Mouse (Mus musculus) heart, embryonic 16.5 days (tissue): Measurements from ENCODE around the gene Galnt7. TPM values are rescaled to one million over a fixed set of nuclear protein-coding genes. Genes with fewer than 3 reads are reported as not detected.

Source experiments
- ATAC-seq: fragments of 200-750 bp; cut with Nextera tagmentation; replicated peaks from 2 replicates; pipeline ENCODE4 v1.8.0; 2017; ENCODE audit warnings: moderate number of reproducible peaks; ENCODE audit not compliant: insufficient read depth, low FRiP score; ENCODE audit errors: extremely low read depth
- H3K27ac ChIP-seq: fragments of 300-500 bp; sonication (generic); 2 replicates; pipeline ENCODE4 v1.5.1; 2014; ENCODE audit warnings: mild to moderate bottlenecking, low read length, control low read depth, moderate library complexity
- H3K27me3 ChIP-seq: fragments of 300-500 bp; sonication (generic); 2 replicates; pipeline ENCODE4 v1.6.1; 2014; ENCODE audit warnings: low read length, mixed read lengths; ENCODE audit not compliant: control insufficient read depth, insufficient read depth
- H3K36me3 ChIP-seq: fragments of 300-500 bp; sonication (generic); 2 replicates; pipeline ENCODE4 v1.6.1; 2014; ENCODE audit not compliant: control insufficient read depth, insufficient read depth
- H3K4me1 ChIP-seq: fragments of 300-500 bp; sonication (generic); 2 replicates; pipeline ENCODE4 v1.6.1; 2014; ENCODE audit warnings: low read length, mixed read lengths; ENCODE audit not compliant: control insufficient read depth, insufficient read depth
- H3K4me2 ChIP-seq: fragments of 300-500 bp; sonication (generic); 2 replicates; pipeline ENCODE4 v1.6.1; 2014; ENCODE audit warnings: low read depth, mild to moderate bottlenecking, control low read depth, low read length
- H3K4me3 ChIP-seq: fragments of 300-500 bp; sonication (generic); 2 replicates; pipeline ENCODE4 v1.5.1; 2014; ENCODE audit warnings: mild to moderate bottlenecking, control low read depth, low read length
- H3K9ac ChIP-seq: fragments of 300-500 bp; sonication (generic); 2 replicates; pipeline ENCODE4 v1.6.1; 2014; ENCODE audit warnings: low read length, control low read depth
- H3K9me3 ChIP-seq: fragments of 300-500 bp; sonication (generic); replicated peaks from 2 replicates; pipeline ENCODE4 v1.6.1; 2016; ENCODE audit warnings: low read length; ENCODE audit not compliant: control insufficient read depth
- WGBS: fragments of 180-500 bp; shearing (Covaris S2); extraction: QIAGEN DNeasy Blood & Tissue Kit; methylation state at CpG from one replicate; pipeline ENCODE4 v1.1.7; 2014; 5-methylcytosine and 5-hydroxymethylcytosine counted together
- polyA plus RNA-seq: library from polyadenylated mRNA; unstranded; fragments of >200 nt; fragmentation: Nextera tagmentation; extraction: Ambion mirVana; gene quantifications from 2 replicates; pipeline ENCODE4 v1.2.1, GENCODE M21; 2015

Gene Galnt7
- polyA plus RNA-seq, 1 experiment from 2014 or later = 7.1 TPM

- no peak for ATAC-seq
- Histone ChIP-seq H3K27me3 (no peaks in the 10 kb centered on the region), H3K4me1 (peaks cover 5% of the 10 kb centered on the region), H3K9ac (no peak overlapping the region), H3K4me3 (no peak overlapping the region), H3K27ac (no peak overlapping the region), H3K9me3 (no peaks in the 10 kb centered on the region), H3K36me3 (no peaks in the 10 kb centered on the region), H3K4me2 (no peak overlapping the region)
- WGBS = 67% methylated on average over 11 of the region's 11 CpGs
Observed at GRCm38 (mm10) chr8:57636698-57637097, 16.1 kb downstream of the Galnt7 start.

- Histone ChIP-seq H3K9me3 (no peaks in the 10 kb centered on the region), H3K36me3 (no peaks in the 10 kb centered on the region), H3K4me3 (no peak overlapping the region), H3K4me1 (peaks cover 3% of the 10 kb centered on the region; the same call in 1 of the 2 replicates), H3K27ac (no peak overlapping the region), H3K4me2 (no peak overlapping the region), H3K9ac (no peak overlapping the region), H3K27me3 (no peaks in the 10 kb centered on the region)
- 30% methylated on average over 3 of the region's 3 CpGs for WGBS
- ATAC-seq = no peak
Observed at GRCm38 (mm10) chr8:57636281-57636680, 16.6 kb downstream of the Galnt7 start.

GRCm38 (mm10) chr8:57631780-57632179 lies 21.1 kb downstream of the Galnt7 start:
- no peak for ATAC-seq

GRCm38 (mm10) chr8:57630148-57630547 lies 22.7 kb downstream of the Galnt7 start:
- H3K36me3 ChIP-seq = no peaks in the 10 kb centered on the region
- no peak overlapping the region for H3K4me2 ChIP-seq
- 84% methylated on average over 8 of the region's 8 CpGs for WGBS
- no peak overlapping the region for H3K27ac ChIP-seq
- H3K9me3 ChIP-seq = no peaks in the 10 kb centered on the region
- no peak overlapping the region for H3K9ac ChIP-seq
- no peak overlapping the region for H3K4me3 ChIP-seq
- no peak for ATAC-seq
- H3K27me3 ChIP-seq = no peaks in the 10 kb centered on the region
- peaks cover 7% of the 10 kb centered on the region; the same call in 1 of the 2 replicates for H3K4me1 ChIP-seq

More at GRCm38 (mm10) chr8:57631780-57632179, 21.1 kb downstream of the Galnt7 start:
- no peak overlapping the region for H3K4me2 ChIP-seq
- H3K9ac ChIP-seq = no peak overlapping the region
- WGBS = 92% methylated on average over 7 of the region's 7 CpGs
- no peaks in the 10 kb centered on the region for H3K9me3 ChIP-seq
- peaks cover 4% of the 10 kb centered on the region; the same call in 1 of the 2 replicates for H3K4me1 ChIP-seq
- H3K27ac ChIP-seq = no peak overlapping the region
- H3K4me3 ChIP-seq = no peak overlapping the region
- H3K36me3 ChIP-seq = no peaks in the 10 kb centered on the region
- no peaks in the 10 kb centered on the region for H3K27me3 ChIP-seq

GRCm38 (mm10) chr8:57628787-57629664 lies 23.8 kb downstream of the Galnt7 start:
- Histone ChIP-seq H3K27ac (no peak overlapping the region), H3K4me3 (no peak overlapping the region), H3K36me3 (no peaks in the 10 kb centered on the region), H3K9me3 (no peaks in the 10 kb centered on the region), H3K4me2 (no peak overlapping the region), H3K9ac (no peak overlapping the region), H3K27me3 (no peaks in the 10 kb centered on the region), H3K4me1 (peaks cover 7% of the 10 kb centered on the region; the same call in 1 of the 2 replicates)
- WGBS = 80% methylated on average over 6 of the region's 6 CpGs
- ATAC-seq = no peak

GRCm38 (mm10) chr8:57627946-57628786 lies 24.7 kb downstream of the Galnt7 start:
- Histone ChIP-seq H3K4me1 (peaks cover 7% of the 10 kb centered on the region; the same call in 1 of the 2 replicates), H3K4me2 (no peak overlapping the region), H3K9me3 (no peaks in the 10 kb centered on the region), H3K36me3 (no peaks in the 10 kb centered on the region), H3K9ac (no peak overlapping the region), H3K27me3 (no peaks in the 10 kb centered on the region), H3K4me3 (no peak overlapping the region), H3K27ac (no peak overlapping the region)
- no peak for ATAC-seq
- whole genome bisulfite sequencing = 59% methylated on average over 5 of the region's 5 CpGs

GRCm38 (mm10) chr8:57623955-57624354 lies 28.9 kb downstream of the Galnt7 start:
- 85% methylated on average over 4 of the region's 4 CpGs for WGBS
- peaks cover 7% of the 10 kb centered on the region; the same call in 1 of the 2 replicates for H3K4me1 ChIP-seq
- H3K27ac ChIP-seq = no peak overlapping the region
- no peak for ATAC-seq
- H3K9me3 ChIP-seq = no peaks in the 10 kb centered on the region
- no peak overlapping the region for H3K4me3 ChIP-seq
- no peak overlapping the region for H3K4me2 ChIP-seq
- no peaks in the 10 kb centered on the region for H3K27me3 ChIP-seq
- no peak overlapping the region for H3K9ac ChIP-seq
- no peaks in the 10 kb centered on the region for H3K36me3 ChIP-seq

- no peaks in the 10 kb centered on the region for H3K27me3 ChIP-seq
- H3K36me3 ChIP-seq = no peaks in the 10 kb centered on the region
- 90% methylated on average over 3 of the region's 3 CpGs for WGBS
- H3K4me2 ChIP-seq = no peak overlapping the region
- H3K9ac ChIP-seq = no peak overlapping the region
- no peaks in the 10 kb centered on the region for H3K9me3 ChIP-seq
- H3K27ac ChIP-seq = no peak overlapping the region
- no peak overlapping the region for H3K4me3 ChIP-seq
- peaks cover 7% of the 10 kb centered on the region; the same call in 1 of the 2 replicates for H3K4me1 ChIP-seq
- ATAC-seq = no peak
Observed at GRCm38 (mm10) chr8:57623051-57623450, 29.8 kb downstream of the Galnt7 start.
